Comparison of ENCODE assay signal across 8 mouse cellular contexts in genomic region chr1:36065761-36066150, GRCm38 (mm10). TPM values are rescaled to one million over a fixed set of nuclear protein-coding genes. Genes with fewer than 3 reads are reported as not detected.
DNase-seq lines count a peak whose midpoint lies in the region; ATAC-seq lines count a peak whose summit lies in the region.

No protein-coding gene starts in this region.

- peaks cover 83% of the 10 kb centered on the region for H3K4me1 ChIP-seq in erythroblast, embryonic 14.5 days (ENCODE audit: control insufficient read depth)
- H3K4me1 ChIP-seq in limb, embryonic 13.5 days: peaks cover 45% of the 10 kb centered on the region

- peak; percentile 37 for DNase-seq in testis, postnatal 10 days (ENCODE audit: low spot score)
- DNase-seq in testis, postnatal 14 days (ENCODE audit: low spot score): no peak
- peak; percentile 2 for DNase-seq in yolk sac, embryonic 10.5 days (ENCODE audit: low spot score)
- no peak for DNase-seq in left cerebral cortex, adult 11 months (ENCODE audit: low spot score)

- WGBS in limb, embryonic 13.5 days: 49% methylated on average over 9 of the region's 9 CpGs

- H3K27ac ChIP-seq in limb, embryonic 13.5 days: no peak overlapping the region

- peak overlapping the region; percentile 58 for H3K4me2 ChIP-seq in limb, embryonic 13.5 days (replicated peaks)

- no peaks in the 10 kb centered on the region for H3K9me3 ChIP-seq in erythroblast, embryonic 14.5 days (ENCODE audit: control insufficient read depth, low read length)
- no peaks in the 10 kb centered on the region for H3K9me3 ChIP-seq in limb, embryonic 13.5 days

- peak overlapping the region; percentile 9; the same call in 1 of the 2 replicates for H3K9ac ChIP-seq in limb, embryonic 13.5 days

- no peaks in the 10 kb centered on the region; the same call in 1 of the 2 replicates for H3K27me3 ChIP-seq in erythroblast, embryonic 14.5 days (ENCODE audit: control insufficient read depth)
- H3K27me3 ChIP-seq in limb, embryonic 13.5 days: peaks cover 9% of the 10 kb centered on the region; the same call in 1 of the 2 replicates

- peak overlapping the region; percentile 60 for H3K4me3 ChIP-seq in erythroblast, embryonic 14.5 days (replicated peaks)
- peak overlapping the region; percentile 24 for H3K4me3 ChIP-seq in limb, embryonic 13.5 days

- no peak for ATAC-seq in erythroblast, adult 5-6 weeks (replicated peaks; ENCODE audit: low FRiP score, poor library complexity, severe bottlenecking)
- ATAC-seq in limb, embryonic 13.5 days (ENCODE audit: low FRiP score, low read depth): no peak
- no peak for ATAC-seq in granulocyte monocyte progenitor cell, adult 5-6 weeks (replicated peaks; ENCODE audit: poor library complexity, severe bottlenecking)

- peaks cover 17% of the 10 kb centered on the region for H3K36me3 ChIP-seq in erythroblast, embryonic 14.5 days (ENCODE audit: control insufficient read depth)
- no peaks in the 10 kb centered on the region for H3K36me3 ChIP-seq in limb, embryonic 13.5 days

RNA-seq across cellular contexts. Expression of gene Hs6st1, which starts 2.4 kb away (rescaled TPM):
- 19.5 and 20.5 TPM in 2 replicates for polyA plus RNA-seq in erythroblast, embryonic 14.5 days (2012)
- 82.8 and 141 TPM in 2 replicates for total RNA-seq in erythroblast, adult 5-6 weeks (2015; ENCODE audit: low replicate concordance)
- 123 and 134 TPM in 2 replicates for total RNA-seq in erythroblast, adult 5-6 weeks (2017; ENCODE audit: low replicate concordance)
- polyA plus RNA-seq in limb, embryonic 13.5 days (2015; fragmentation: Nextera tagmentation; extraction: Ambion mirVana): 5.0 and 5.7 TPM in 2 replicates
- 10.3 and 11.5 TPM in 2 replicates for total RNA-seq in granulocyte monocyte progenitor cell, adult 5-6 weeks (2014; fragmentation: Nextera tagmentation)
- 6.5 and 8.9 TPM in 2 replicates for total RNA-seq in granulocyte monocyte progenitor cell, adult 5-6 weeks (2017)

Comparison
In these comparisons a context has a peak if more than half of its experiments do, and no peak if none do; other contexts are left out.
1. DNase-seq: peak in testis, postnatal 10 days (single experiment) and yolk sac, embryonic 10.5 days (single experiment); none in testis, postnatal 14 days (single experiment) and left cerebral cortex, adult 11 months (single experiment).
2. RNA of gene Hs6st1, which starts 2.4 kb away (total RNA-seq): 82.8 to 141 TPM in erythroblast, adult 5-6 weeks; 6.5 to 11.5 TPM in granulocyte monocyte progenitor cell, adult 5-6 weeks; every median in the first group is over 4 times any median in the second.